Mouse (Mus musculus) cortical plate, adult 2 months (tissue): ENCODE results near the gene Zfp566.

Source experiments
- CTCF ChIP-seq: fragments of 200-500 bp; IDR thresholded peaks from 2 replicates; pipeline ENCODE4 v1.5.1; 2011; ENCODE audit warnings: mild to moderate bottlenecking, control low read depth, low read length; ENCODE audit not compliant: insufficient read depth; ENCODE audit errors: extremely low read depth
- POLR2A ChIP-seq: fragments of 200-500 bp; IDR thresholded peaks from 2 replicates; pipeline ENCODE4 v1.6.1; 2011; ENCODE audit warnings: mild to moderate bottlenecking, low read length, control low read depth; ENCODE audit not compliant: insufficient read depth; ENCODE audit errors: extremely low read depth

- TF ChIP-seq CTCF (no peak), POLR2A (no peak)
These were observed 39.6 kb upstream of the Zfp566 start for GRCm38 (mm10) chr7:30129900-30130299.
